Mouse (Mus musculus) cerebellum, postnatal 4 days (tissue): ENCODE measurements around the gene Fermt3.

Experiments
- DNase-seq, 2 experiments: peaks; one replicate each; pipeline ENCODE4 v3.0.0; 2022; ENCODE audit warnings: low spot score in 2 of 2, mixed read lengths in 1 of 2

Fermt3 gene

DNA sequence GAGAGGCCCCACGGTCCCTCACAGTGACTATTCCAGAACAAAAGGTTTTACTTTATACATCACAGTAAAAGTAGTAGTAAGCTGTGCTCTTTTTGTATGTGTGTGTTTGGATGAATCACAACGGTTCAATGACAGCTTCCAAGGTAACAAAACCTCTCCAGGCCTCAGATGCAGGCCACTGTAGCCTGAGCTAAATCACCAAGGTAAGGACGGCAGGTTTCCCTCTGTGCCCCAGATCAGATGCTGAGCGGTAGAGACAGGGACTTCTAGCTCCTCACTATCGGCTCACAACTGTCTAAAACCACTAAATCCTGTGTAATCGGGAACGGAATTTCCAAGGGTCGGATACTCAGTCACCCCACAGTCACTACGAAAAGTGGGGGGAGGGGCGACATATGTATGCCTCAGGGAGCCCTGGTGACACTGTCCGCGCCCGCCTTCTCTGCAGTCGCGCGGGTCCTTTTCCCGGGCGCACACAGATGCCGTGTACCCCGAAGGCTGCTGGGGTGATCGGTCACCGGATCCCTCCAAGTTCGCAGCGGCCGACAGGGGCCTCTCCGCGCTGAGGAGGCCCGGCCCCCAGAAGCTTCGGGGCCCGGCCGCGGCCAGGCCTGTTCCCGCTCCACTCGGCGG is 19.9 kb upstream of the Fermt3 start:
- DNase-seq: peak in 1 of 2 experiments; percentile 66

DNA sequence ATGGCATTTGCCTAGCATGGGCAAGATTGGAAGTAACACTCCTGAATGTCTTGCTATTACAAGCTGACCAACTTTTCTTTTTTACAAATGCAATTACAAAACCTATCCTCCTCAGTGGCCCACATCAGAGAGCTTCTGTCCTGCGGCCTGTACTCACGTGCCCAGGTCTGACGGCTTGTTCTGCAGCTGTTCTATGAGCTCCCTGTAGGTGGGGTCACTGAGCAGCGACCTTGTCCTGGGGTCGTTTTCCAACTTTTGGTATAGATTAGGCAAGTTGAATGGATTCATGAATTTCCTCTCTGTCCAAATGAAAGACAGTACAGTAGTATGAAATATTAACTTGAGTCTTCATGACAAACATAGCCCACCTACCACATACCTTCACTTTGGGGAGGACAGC is 14.7 kb upstream of the Fermt3 start:
- DNase-seq: no peak

DNA sequence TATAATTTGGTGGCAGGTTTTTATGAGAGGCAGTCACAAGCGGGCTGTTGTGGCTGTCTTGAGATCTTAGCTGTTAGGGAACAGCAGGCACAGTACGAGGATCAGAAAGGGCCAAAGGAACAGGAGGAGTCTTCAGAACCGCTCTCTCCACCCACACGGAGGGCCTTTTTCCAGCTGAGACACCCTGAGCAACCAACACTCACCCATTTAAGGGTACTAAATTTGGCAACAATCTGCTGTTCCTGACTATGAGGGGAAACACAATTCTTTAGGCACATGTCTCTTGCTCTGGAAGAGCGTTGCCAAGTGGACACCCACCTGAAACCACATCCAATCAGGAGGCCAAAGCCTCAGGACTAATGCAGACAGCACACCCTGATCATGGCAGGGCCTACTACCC is 10.3 kb upstream of the Fermt3 start:
- no peak for DNase-seq

DNA sequence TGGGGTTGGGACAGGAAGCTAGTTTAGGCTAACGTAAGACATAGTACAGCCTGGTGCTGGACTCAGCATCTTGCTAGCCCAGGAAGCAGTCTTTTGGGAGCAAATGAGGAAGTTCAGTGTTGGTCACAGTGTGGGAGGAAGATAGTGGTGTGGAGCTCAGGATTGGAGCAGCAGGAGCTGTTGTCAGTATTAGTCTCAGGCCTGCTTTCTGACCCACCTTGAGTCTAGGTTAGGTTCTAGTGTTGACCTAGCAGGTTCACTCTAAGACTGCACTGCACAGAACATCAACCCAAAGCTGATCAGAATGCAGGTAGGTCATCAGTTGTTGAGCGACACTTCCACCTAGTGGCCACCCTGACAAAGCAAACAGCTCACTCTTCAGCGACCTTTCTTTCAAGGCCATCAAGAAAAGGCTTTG is 964 bp upstream of the Fermt3 start:
- peak in 1 of 2 experiments; percentile 49 for DNase-seq

GRCm38 (mm10) chr19:7018546-7018945 is 723 bp downstream of the Fermt3 start:
- DNase-seq: no peak

GRCm38 (mm10) chr19:7017541-7018457 is 1.5 kb downstream of the Fermt3 start:
- DNase-seq: no peak

DNA sequence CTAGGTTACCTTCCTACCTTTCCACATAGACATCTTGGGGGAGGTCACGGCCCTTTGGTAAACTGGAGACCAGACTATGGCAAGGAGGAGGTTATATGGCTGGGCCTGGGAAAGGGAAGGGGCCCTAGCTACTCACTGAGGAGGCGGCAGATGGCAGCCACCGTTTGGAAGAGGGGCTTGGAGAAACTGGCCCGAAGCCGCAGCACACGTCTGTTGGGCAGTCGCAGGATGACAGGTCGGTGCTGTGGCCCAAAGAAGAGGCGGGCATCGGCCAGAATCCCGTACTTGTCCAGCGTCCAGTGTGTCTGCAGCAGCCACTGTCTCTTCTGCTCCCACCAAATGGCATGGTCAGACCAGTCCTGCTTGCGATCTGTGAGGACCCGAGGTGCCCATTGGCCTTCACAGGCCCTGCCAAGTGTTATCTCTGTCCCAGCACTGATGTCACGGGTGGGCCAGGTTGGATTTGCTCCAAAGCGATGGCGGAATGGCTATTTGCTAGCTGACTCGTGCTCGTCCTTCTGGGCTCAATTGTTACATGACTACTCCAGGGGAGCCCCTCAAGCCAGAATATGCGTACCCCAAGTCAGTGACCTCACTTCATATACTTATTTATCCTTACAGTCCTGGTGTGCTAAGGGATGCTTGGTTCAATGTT is 4.7 kb downstream of the Fermt3 start:
- no peak for DNase-seq

- DNase-seq: no peak
Observed at GRCm38 (mm10) chr19:7013984-7014383, 5.3 kb downstream of the Fermt3 start.

DNA sequence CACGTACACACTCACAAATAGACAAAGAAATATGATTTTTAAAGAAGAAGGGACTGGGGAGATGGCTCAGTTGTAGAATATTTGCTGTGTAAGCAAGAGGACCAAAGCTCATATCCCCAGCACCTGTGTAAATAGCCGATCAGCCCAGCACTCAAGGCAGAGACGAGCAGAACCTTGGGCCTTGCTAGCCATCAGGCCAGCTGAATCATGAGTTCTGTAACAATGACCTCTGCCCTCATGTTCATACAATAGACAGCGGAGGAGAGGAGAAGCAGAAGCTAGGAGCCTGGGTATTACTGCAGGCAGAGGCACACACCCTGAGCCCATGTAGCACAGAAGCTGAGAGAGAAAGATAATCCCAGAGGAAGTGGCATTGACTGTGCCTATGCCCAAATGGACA is 6.8 kb downstream of the Fermt3 start:
- no peak for DNase-seq

DNA sequence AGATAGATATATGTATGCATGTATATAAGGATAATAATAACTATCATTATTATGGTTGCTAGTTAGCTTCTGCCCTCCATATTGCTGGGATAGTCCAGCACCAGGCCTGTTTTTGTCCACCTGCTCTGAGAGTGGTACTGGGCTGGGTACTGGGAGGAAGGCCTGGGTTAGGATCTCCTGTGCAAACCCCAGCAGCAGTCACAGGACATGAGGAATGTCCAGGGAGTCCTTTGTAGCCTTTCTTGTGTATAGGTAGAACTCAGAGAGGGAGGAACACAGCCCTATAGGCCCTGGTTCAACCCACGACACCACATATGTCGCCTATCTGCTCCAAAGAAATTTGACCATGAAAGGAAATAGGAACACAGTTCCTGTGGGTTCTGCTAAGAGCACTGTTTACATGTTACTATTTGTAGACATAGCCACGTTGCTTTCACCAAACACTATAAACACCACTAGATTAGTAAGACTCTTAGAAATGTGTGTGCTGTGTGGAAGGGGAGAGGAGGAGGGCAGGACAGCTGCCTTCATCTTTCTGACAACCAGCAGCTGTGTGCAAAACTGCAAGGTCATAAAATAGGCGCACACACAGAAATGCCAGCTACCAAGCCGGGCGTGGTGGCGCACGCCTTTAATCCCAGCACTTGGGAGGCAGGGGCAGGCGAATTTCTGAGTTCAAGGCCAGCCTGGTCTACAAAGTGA is 12.2 kb downstream of the Fermt3 start:
- no peak for DNase-seq

DNA sequence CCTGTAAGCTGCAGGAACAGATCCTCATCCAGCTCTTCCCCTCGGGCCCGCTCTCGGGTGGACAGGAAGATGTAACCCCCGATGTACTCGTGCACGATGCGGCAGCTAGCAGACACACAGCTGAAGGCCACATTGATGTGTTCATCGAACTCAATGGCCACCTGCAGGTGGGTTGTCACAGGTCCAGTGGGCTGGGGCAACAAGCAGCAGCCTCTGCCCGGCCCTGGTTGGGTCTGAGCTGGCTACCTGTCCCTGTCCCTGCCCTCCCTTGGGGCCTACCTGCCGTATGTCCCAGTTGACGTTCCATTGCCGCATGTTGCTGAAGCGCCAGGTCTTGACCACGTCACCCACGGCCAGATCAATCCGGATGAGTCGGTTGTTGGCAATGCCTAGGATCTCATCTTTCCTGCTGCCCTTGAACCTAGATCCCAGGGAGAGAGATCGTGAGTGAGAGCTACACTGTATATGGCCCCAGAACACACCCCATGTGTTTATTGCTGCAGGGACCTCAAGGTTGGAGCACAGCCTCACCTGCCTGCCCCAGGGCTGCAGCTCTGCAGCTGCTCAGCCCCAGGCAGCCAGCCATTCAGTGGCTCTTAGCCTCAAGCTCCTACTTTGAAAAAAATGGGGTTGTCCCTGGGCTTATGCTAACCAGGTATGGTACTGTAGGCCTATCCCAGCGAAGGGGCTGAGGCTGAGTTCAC is 19.8 kb downstream of the Fermt3 start:
- DNase-seq: no peak

DNA sequence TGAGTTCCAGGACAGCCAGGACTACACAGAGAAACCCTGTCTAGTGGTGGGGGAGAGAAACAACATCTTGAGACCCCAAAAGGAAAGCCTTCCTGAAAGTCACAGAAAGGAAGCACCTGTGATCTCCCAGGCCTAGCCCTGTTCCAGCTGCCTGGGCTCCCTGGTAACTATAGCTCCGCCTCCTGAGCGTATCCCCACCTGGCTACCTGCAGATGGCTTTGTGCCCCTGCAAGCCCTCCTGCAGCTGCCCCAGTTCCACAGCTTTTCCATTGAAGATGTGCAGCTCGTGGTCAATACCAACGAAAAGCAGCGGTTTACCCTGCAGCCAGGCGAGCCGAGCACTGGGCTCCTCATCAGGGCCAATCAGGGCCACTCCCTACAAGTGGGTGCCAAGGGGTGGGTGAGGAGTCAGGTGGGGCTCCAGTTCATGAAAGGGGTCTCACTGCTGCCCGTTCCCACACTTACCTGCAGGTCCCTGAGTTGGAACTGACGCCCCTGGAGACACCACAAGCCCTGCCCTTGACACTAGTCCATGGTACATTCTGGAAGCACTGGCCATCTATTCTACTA is 21.5 kb downstream of the Fermt3 start:
- no peak for DNase-seq

DNA sequence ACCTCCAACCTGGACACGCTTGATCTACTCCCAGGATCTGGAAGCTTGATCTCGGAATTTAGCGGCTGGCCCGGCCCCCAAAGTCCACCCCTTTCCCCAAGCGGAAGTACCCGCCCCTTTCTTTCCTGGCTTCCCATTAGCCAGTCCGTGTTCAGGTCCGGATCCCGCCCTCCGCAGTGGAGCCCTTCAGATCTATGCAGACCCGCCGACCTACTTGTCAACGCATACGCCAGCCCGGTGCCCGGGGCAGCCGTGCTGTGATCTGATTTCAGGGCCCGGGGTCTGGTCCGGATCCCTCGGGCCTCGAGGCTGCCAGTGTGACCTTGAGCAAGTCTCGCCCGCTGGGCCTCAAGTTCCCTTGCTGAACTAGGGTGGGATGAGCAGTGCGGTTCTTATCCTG is 23.3 kb downstream of the Fermt3 start, which contains the start of the genes Nudt22 and Trpt1:
TSS of gene Nudt22 (minus strand) at position 112 of the 400 bp plus-strand sequence.
TSS of gene Trpt1 (plus strand) at position 126 of the 400 bp plus-strand sequence.
- peak in 1 of 2 experiments; percentile 76 for DNase-seq

DNA sequence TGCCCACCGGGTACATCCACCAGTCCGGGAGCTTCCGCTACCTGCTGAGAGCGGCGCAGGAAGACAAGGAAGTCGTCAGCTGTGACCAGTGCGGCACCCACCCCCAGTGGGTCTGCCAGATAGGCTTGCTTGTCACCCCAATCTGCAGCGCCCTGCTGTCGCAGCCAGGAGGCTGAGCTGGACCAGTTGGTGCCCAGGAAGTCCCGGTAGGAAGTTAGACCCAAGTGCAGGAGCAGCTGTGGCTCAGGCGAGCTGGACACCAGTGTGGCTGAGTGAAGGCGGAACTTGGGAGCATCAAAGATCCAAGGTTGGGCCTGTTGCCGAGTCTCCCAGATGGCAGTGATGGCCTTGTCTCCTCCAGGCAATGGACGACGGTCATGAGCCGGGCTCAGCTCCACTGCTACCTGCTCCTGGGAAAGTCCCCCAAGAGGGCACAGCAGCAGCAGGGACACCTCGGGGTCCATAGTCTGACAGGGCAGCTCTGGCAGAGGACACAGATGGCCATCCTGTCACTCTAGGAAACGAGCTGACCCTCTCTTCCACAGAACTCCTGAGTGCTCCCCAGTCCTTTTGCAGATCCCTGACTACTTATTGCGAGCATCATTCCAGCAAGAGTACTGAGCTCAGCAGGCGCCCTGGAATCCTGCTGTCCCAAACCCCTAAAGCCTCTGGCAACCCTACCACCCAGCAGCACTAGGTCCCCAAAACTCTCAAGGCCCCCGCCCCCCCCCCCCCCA is 23.8 kb downstream of the Fermt3 start:
- peak in 1 of 2 experiments; percentile 36 for DNase-seq

GRCm38 (mm10) chr19:6994489-6994888 is 24.8 kb downstream of the Fermt3 start:
- no peak for DNase-seq

DNA sequence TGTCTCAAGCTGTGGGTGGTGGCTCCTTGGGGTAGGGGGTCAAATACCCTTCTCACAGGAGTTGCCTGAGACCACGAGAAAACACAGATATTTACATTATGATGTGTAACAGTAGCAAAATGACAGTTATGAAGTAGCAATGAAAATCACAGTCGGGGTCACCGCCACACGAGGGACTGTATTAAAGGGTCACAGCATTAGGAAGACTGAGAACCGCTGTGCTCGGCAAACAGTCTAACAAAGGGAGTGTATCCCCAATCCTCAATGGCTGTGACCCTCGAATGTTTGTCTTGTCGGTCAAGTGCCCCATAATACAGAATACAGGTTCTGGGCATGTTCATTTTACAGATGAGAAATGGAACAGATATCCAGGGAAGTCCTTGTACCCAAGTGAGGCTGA is 25.3 kb downstream of the Fermt3 start:
- no peak for DNase-seq

GRCm38 (mm10) chr19:6993011-6993770 is 26.1 kb downstream of the Fermt3 start:
- no peak for DNase-seq

DNA sequence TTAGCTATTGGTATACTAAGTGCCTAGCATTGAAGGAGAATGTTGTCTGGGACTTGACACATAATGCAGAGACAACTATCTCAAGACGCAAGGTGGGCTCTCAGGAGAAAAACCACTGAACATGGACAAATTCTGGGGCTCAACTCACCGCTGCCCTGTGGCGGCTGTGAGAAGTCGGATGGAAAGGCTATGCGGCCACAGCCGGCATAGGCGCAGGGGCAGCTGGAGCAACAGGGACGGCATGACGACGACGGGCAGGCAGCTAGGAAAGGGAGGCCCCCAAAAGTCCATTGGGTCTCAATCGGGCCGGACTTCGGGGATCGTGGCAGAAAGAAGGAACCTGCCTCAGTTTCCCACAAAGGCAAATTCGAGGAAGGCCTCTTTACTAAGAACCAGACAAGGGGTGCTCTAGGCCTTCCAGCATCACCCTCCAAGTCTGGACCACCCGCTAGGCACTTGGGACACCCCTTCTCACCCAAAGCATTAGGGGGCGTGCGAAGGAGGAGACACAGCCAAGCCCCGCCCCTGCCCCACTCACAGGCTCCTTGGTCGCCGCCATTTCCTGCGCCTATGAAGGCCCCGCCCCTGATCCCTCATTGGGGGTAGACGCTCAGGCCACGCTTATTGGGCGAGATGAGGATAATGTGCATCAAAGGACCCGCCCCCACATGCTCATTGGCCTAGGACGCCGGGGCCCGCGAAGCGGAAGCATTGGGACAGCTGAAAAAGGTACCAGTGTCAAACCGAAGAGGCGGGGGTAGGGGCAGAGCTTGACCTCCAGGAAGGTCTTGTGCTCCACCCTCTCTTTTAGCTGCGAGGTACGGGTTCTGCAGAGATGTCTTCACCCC is 27.0 kb downstream of the Fermt3 start, which contains the start of gene Dnajc4:
TSS of gene Dnajc4 (minus strand) at position 562 of the 848 bp plus-strand sequence.
- DNase-seq: peak; percentile 89 to 93
